Mouse (Mus musculus) neural tube, embryonic 15.5 days (tissue): ENCODE results near the gene Plpp4. TPM values are rescaled to one million over a fixed set of nuclear protein-coding genes. Genes with fewer than 3 reads are reported as not detected.

ENCODE experiments used
- ATAC-seq: fragments of 200-750 bp; cut with Nextera tagmentation; 2 replicates; pipeline ENCODE4 v1.8.0; 2017; ENCODE audit warnings: mild to moderate bottlenecking, moderate TSS enrichment, moderate library complexity; ENCODE audit not compliant: low FRiP score
- H3K27ac ChIP-seq: fragments of 300-500 bp; sonication (generic); replicated peaks from 2 replicates; pipeline ENCODE4 v1.5.1; 2015; ENCODE audit warnings: mild to moderate bottlenecking, inconsistent platforms
- H3K27me3 ChIP-seq: fragments of 300-500 bp; sonication (generic); replicated peaks from 2 replicates; pipeline ENCODE4 v1.6.1; 2015; ENCODE audit warnings: inconsistent platforms
- H3K36me3 ChIP-seq: fragments of 300-500 bp; sonication (generic); 2 replicates; pipeline ENCODE4 v1.6.1; 2015; ENCODE audit warnings: inconsistent platforms
- H3K4me1 ChIP-seq: fragments of 300-500 bp; sonication (generic); 2 replicates; pipeline ENCODE4 v1.6.1; 2015; ENCODE audit warnings: inconsistent platforms
- H3K4me2 ChIP-seq: fragments of 300-500 bp; sonication (generic); 2 replicates; pipeline ENCODE4 v1.6.1; 2015; ENCODE audit warnings: inconsistent platforms, mild to moderate bottlenecking, moderate library complexity
- H3K4me3 ChIP-seq: fragments of 300-500 bp; sonication (generic); replicated peaks from 2 replicates; pipeline ENCODE4 v1.5.1; 2015; ENCODE audit warnings: mild to moderate bottlenecking, inconsistent platforms
- H3K9ac ChIP-seq: fragments of 300-500 bp; sonication (generic); replicated peaks from 2 replicates; pipeline ENCODE4 v1.6.1; 2015; ENCODE audit warnings: mild to moderate bottlenecking, inconsistent platforms
- H3K9me3 ChIP-seq: fragments of 300-500 bp; sonication (generic); replicated peaks from 2 replicates; pipeline ENCODE4 v1.6.1; 2016; ENCODE audit warnings: inconsistent platforms
- WGBS: fragments of 180-500 bp; shearing (Covaris S2); methylation state at CpG from one replicate; pipeline ENCODE4 v1.1.7; 2015; ENCODE audit warnings: mixed read lengths; 5-methylcytosine and 5-hydroxymethylcytosine counted together
- polyA plus RNA-seq: library from polyadenylated mRNA; unstranded; fragments of >200 nt; fragmentation: Nextera tagmentation; extraction: Ambion mirVana; gene quantifications from 2 replicates; pipeline ENCODE4 v1.2.1, GENCODE M21; 2015

Gene Plpp4
- polyA plus RNA-seq, 1 experiment from 2014 or later: 12.7 TPM

GRCm38 (mm10) chr7:129402695-129403364 is 146.0 kb downstream of the Plpp4 start:
- H3K9ac ChIP-seq: no peak overlapping the region
- H3K27me3 ChIP-seq: peaks cover 8% of the 10 kb centered on the region
- no peak overlapping the region for H3K4me3 ChIP-seq
- ATAC-seq: peak; percentile 63; the same call in 1 of the 2 replicates
- peak overlapping the region; percentile 58 for H3K27ac ChIP-seq
- no peaks in the 10 kb centered on the region for H3K9me3 ChIP-seq
- H3K4me2 ChIP-seq: peak overlapping the region; percentile 28; the same call in 1 of the 2 replicates
- peaks cover 13% of the 10 kb centered on the region for H3K4me1 ChIP-seq
- WGBS: 41% methylated on average over 13 of the region's 13 CpGs
- H3K36me3 ChIP-seq: no peaks in the 10 kb centered on the region

- Histone ChIP-seq H3K4me1 (peaks cover 30% of the 10 kb centered on the region), H3K27ac (no peak overlapping the region)
- WGBS: 46% methylated on average over 7 of the region's 7 CpGs
Observed at GRCm38 (mm10) chr7:129406069-129406468, 149.2 kb downstream of the Plpp4 start.

GRCm38 (mm10) chr7:129412695-129413094 is 155.9 kb downstream of the Plpp4 start:
- Histone ChIP-seq H3K4me2 (no peak overlapping the region), H3K9me3 (no peaks in the 10 kb centered on the region), H3K27me3 (no peaks in the 10 kb centered on the region), H3K4me1 (peaks cover 24% of the 10 kb centered on the region), H3K9ac (no peak overlapping the region), H3K4me3 (no peak overlapping the region), H3K36me3 (no peaks in the 10 kb centered on the region), H3K27ac (no peak overlapping the region)
- 34% methylated on average over 2 of the region's 2 CpGs for WGBS
- ATAC-seq: no peak

More at GRCm38 (mm10) chr7:129406069-129406468, 149.2 kb downstream of the Plpp4 start:
- no peaks in the 10 kb centered on the region for H3K27me3 ChIP-seq
- H3K9ac ChIP-seq: no peak overlapping the region
- H3K9me3 ChIP-seq: no peaks in the 10 kb centered on the region
- H3K4me2 ChIP-seq: no peak overlapping the region
- no peak for ATAC-seq
- no peaks in the 10 kb centered on the region for H3K36me3 ChIP-seq
- no peak overlapping the region for H3K4me3 ChIP-seq

- Histone ChIP-seq H3K4me3 (no peak overlapping the region), H3K27ac (no peak overlapping the region), H3K4me1 (peaks cover 12% of the 10 kb centered on the region), H3K9ac (no peak overlapping the region), H3K27me3 (no peaks in the 10 kb centered on the region), H3K9me3 (no peaks in the 10 kb centered on the region), H3K36me3 (no peaks in the 10 kb centered on the region), H3K4me2 (no peak overlapping the region)
- 14% methylated on average over 4 of the region's 4 CpGs for WGBS
- ATAC-seq: no peak
Observed at GRCm38 (mm10) chr7:129415179-129415578, 158.3 kb downstream of the Plpp4 start.

- 27% methylated on average over 1 of the region's 1 CpGs for WGBS
- no peak overlapping the region for H3K27ac ChIP-seq
- no peak overlapping the region for H3K4me3 ChIP-seq
- no peak overlapping the region for H3K4me2 ChIP-seq
- no peaks in the 10 kb centered on the region for H3K9me3 ChIP-seq
- no peak overlapping the region for H3K9ac ChIP-seq
- H3K36me3 ChIP-seq: no peaks in the 10 kb centered on the region
- no peaks in the 10 kb centered on the region for H3K27me3 ChIP-seq
- no peak for ATAC-seq
- no peaks in the 10 kb centered on the region for H3K4me1 ChIP-seq
Observed at GRCm38 (mm10) chr7:129421181-129421580, 164.3 kb downstream of the Plpp4 start.

- no peak overlapping the region for H3K4me2 ChIP-seq
- H3K36me3 ChIP-seq: no peaks in the 10 kb centered on the region
- no peaks in the 10 kb centered on the region for H3K4me1 ChIP-seq
- no peak overlapping the region for H3K27ac ChIP-seq
- no peaks in the 10 kb centered on the region for H3K27me3 ChIP-seq
- no peak for ATAC-seq
- WGBS: 20% methylated on average over 2 of the region's 2 CpGs
- no peak overlapping the region for H3K9ac ChIP-seq
- no peaks in the 10 kb centered on the region for H3K9me3 ChIP-seq
- no peak overlapping the region for H3K4me3 ChIP-seq
Observed at GRCm38 (mm10) chr7:129425554-129425953, 168.7 kb downstream of the Plpp4 start.

GRCm38 (mm10) chr7:129428794-129429193 is 172.0 kb downstream of the Plpp4 start:
- no peak for ATAC-seq
- 52% methylated on average over 4 of the region's 4 CpGs for WGBS
- Histone ChIP-seq H3K36me3 (no peaks in the 10 kb centered on the region), H3K4me3 (no peak overlapping the region), H3K4me1 (no peaks in the 10 kb centered on the region), H3K27me3 (no peaks in the 10 kb centered on the region), H3K27ac (no peak overlapping the region), H3K4me2 (no peak overlapping the region), H3K9me3 (no peaks in the 10 kb centered on the region), H3K9ac (no peak overlapping the region)

GRCm38 (mm10) chr7:129429903-129430302 is 173.1 kb downstream of the Plpp4 start:
- H3K36me3 ChIP-seq: no peaks in the 10 kb centered on the region
- no peaks in the 10 kb centered on the region for H3K4me1 ChIP-seq
- H3K4me3 ChIP-seq: no peak overlapping the region
- no peaks in the 10 kb centered on the region for H3K27me3 ChIP-seq
- H3K9me3 ChIP-seq: no peaks in the 10 kb centered on the region
- H3K9ac ChIP-seq: no peak overlapping the region
- WGBS: 14% methylated on average over 3 of the region's 3 CpGs
- no peak for ATAC-seq
- H3K27ac ChIP-seq: no peak overlapping the region
- no peak overlapping the region for H3K4me2 ChIP-seq
